Mouse (Mus musculus) Patski (cell line): ENCODE data around the gene Cstf2t. TPM values are rescaled to one million over a fixed set of nuclear protein-coding genes. Genes with fewer than 3 reads are reported as not detected.

ENCODE experiments used
- ATAC-seq: fragments of 100-300 bp; one replicate; pipeline ENCODE4 v1.8.0; 2021
- CTCF ChIA-PET: fragments of 350-600 bp; sonication (Branson Sonifier 250); formaldehyde crosslinking; loops from one replicate; lab custom pipeline; 2022; ENCODE audit warnings: inconsistent platforms; lab: Charles Lee
- POLR2A ChIA-PET: fragments of 350-600 bp; sonication (Branson Sonifier 250); formaldehyde crosslinking; loops from one replicate; lab custom pipeline; 2022; ENCODE audit warnings: antibody characterized with exemption, inconsistent platforms; lab: Charles Lee
- DNase-seq: peaks from one replicate; pipeline ENCODE4 v3.0.0-alpha.2; 2011; ENCODE audit warnings: low read depth, low spot score
- H3K27me3 ChIP-seq: fragments of 371-371 bp; one replicate; pipeline ENCODE4 v1.5.1; 2021
- CTCF ChIP-seq: fragments of 100-300 bp; IDR thresholded peaks from one replicate; pipeline ENCODE4 v1.5.1; 2021
- in situ Hi-C: fragments of 300-500 bp; cut with MboI; formaldehyde crosslinking; loops from 3 replicates; pipeline ENCODE4 v1.11.1; 2018; ENCODE audit warnings: low pct_unique_long_range_greater_than_20kb, mixed read lengths
- polyA plus RNA-seq: library from polyadenylated mRNA; unstranded; gene quantifications from one replicate; pipeline ENCODE4 v1.2.3, GENCODE M21; 2021

The Cstf2t gene
- 38.3 TPM for polyA plus RNA-seq

DNA sequence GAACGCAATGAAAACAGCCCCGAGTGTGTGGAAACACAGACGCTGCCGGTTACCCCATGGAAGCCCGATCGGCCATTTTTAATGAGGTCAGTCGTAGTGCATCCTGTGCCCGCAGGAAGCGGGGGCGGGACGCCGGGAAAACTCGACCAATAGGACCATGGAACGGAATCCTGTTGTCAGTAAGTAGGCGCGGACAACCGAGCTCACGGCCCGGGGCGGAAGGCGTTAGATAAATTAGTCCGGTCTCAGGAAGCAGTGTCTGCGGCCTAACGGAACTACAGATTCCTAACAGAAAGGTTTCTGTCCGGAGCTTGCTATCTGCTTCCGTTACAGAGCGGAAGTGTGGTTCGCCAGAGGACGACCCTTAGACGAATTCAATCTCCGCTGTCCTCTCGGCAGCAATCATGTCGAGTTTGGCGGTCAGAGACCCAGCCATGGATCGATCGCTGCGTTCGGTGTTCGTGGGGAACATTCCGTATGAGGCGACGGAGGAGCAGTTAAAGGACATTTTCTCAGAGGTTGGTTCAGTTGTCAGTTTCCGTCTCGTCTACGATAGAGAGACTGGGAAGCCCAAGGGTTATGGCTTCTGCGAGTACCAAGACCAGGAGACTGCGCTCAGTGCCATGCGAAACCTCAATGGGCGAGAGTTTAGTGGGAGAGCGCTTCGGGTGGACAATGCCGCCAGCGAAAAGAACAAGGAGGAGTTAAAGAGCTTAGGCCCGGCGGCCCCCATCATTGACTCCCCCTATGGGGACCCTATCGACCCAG, at the start of gene Cstf2t:
Gene Cstf2t (plus strand): TSS at position 176 of the 768 bp plus-strand sequence.
- peaks cover 32% of the 10 kb centered on the region for H3K27me3 ChIP-seq
- ATAC-seq (peak; percentile 100), DNase-seq (peak; percentile 94)
- CTCF ChIA-PET: interaction anchor here (1.2 to 2.0 kb wide), 2 partner anchors 10 to 24 kb away, joined by 4 to 5 read pairs; no protein-coding TSS in a partner anchor
- in situ Hi-C loops: no loop called here
- POLR2A ChIA-PET: interaction anchor here (0.8 kb wide), 1 partner anchor 30 kb away, joined by 4 read pairs; no protein-coding TSS in a partner anchor
- TF ChIP-seq CTCF: no peak

DNA sequence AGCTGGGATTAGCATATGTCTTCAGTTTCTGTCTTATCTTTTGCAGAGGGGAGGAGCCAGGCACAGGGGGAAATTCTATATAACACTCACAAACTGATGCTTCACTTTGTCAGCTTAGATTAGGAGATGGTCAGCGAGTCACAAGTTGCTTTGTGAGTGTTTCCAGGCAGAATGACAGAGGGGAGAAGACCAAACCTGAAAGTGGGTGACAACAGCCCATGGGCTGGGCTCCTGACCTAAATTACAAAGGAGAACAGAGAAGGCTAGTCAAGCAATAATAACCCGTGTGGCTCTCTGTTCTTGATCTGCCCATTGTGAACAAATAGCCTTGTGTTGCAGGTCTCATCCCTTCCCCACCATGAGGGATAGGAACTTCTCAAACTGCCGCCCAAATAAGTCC, 43.7 kb upstream of the Cstf2t start:
- CTCF ChIA-PET: interaction anchor here (1.2 kb wide), 1 partner anchor 9 kb away, joined by 4 read pairs; no protein-coding TSS in a partner anchor
- DNase-seq (no peak), ATAC-seq (no peak)
- in situ Hi-C loops: no loop called here
- TF ChIP-seq CTCF: no peak
- POLR2A ChIA-PET: no interaction called here
- peaks cover 30% of the 10 kb centered on the region for H3K27me3 ChIP-seq

- H3K27me3 ChIP-seq: peaks cover 28% of the 10 kb centered on the region
- ATAC-seq (no peak), DNase-seq (no peak)
- no peak for TF ChIP-seq CTCF
- POLR2A ChIA-PET: no interaction called here
- CTCF ChIA-PET: no interaction called here
- in situ Hi-C loops: loop anchor here (10.0 kb wide), 1 partner anchor 196 kb away; no protein-coding TSS in a partner anchor
Observed at GRCm38 (mm10) chr19:31040948-31041847, 41.4 kb upstream of the Cstf2t start.

- CTCF ChIA-PET: interaction anchor here (1.8 kb wide), 1 partner anchor 16 kb away, joined by 3 read pairs; no protein-coding TSS in a partner anchor
- no peak for DNase-seq
- in situ Hi-C loops: loop anchor here (10.0 kb wide), 1 partner anchor 202 kb away; no protein-coding TSS in a partner anchor
- peaks cover 25% of the 10 kb centered on the region for H3K27me3 ChIP-seq
- peak; percentile 45 for TF ChIP-seq CTCF
- POLR2A ChIA-PET: interaction anchor here (0.7 kb wide), 1 partner anchor 633 kb away, joined by 4 read pairs; no protein-coding TSS in a partner anchor
- no peak for ATAC-seq
Observed at GRCm38 (mm10) chr19:31046601-31047000, 36.0 kb upstream of the Cstf2t start.

GRCm38 (mm10) chr19:31064740-31065139, 17.9 kb upstream of the Cstf2t start:
- no peak for TF ChIP-seq CTCF
- in situ Hi-C loops: no loop called here
- POLR2A ChIA-PET: interaction anchor here (0.6 kb wide), 1 partner anchor 844 kb away, joined by 3 read pairs; no protein-coding TSS in a partner anchor
- DNase-seq (no peak), ATAC-seq (no peak)
- CTCF ChIA-PET: no interaction called here
- H3K27me3 ChIP-seq: peaks cover 75% of the 10 kb centered on the region

DNA sequence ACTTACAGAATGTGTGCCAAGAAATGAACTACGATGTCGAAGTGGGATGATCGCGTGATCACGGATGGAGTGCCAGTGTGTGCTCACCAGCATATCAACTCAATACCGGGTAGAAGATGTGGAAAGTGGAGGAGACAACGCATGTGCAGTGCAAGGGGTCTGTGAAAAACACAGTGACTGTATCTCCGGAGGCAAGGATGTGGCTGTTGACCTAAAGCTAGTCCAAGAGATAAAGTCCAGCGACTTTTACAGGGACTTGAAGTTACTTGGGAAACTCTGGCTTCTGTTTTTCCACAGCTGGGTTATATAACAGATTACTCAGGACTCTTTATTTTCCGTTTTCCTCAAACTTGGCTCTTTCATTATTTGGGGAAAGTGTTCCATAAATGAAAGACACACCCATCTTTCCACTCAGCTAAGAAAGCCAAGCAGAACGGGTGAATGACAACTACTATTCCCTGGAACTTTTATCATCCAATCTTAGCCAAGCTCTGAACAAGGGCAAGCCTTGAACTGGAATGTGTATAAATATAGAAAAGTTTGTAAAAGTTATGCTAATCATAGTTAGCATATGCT, 17.3 kb upstream of the Cstf2t start:
- CTCF ChIA-PET: no interaction called here
- POLR2A ChIA-PET: no interaction called here
- no peak for ATAC-seq

GRCm38 (mm10) chr19:31073959-31074716, 8.5 kb upstream of the Cstf2t start:
- ChIA-PET CTCF (no interaction called here), POLR2A (no interaction called here)
- ATAC-seq: no peak
- no peak for TF ChIP-seq CTCF
- in situ Hi-C loops: no loop called here
- peaks cover 74% of the 10 kb centered on the region for H3K27me3 ChIP-seq
- DNase-seq: no peak

More for the DNA sequence above, 17.3 kb upstream of the Cstf2t start:
- no peak for TF ChIP-seq CTCF
- DNase-seq: no peak
- peaks cover 78% of the 10 kb centered on the region for H3K27me3 ChIP-seq
- in situ Hi-C loops: no loop called here

DNA sequence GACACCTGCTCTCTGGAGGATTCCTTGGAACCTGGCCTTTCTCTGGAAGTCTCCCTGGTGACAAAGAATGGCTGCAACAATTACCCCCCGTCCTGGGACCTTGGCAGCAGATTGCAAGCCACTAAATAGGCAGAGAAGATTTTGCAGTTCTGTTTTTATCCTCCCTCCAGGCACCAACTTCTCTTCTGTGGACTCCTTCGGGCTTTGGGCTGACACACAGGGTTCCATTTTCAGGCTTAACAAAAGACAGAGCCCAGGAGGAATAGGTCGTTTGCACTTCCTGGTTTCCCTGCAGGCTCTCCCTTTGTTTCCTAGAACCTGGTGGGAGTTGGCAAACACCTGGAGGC, 7.9 kb upstream of the Cstf2t start:
- ATAC-seq (no peak), DNase-seq (no peak)
- POLR2A ChIA-PET: no interaction called here
- in situ Hi-C loops: no loop called here
- H3K27me3 ChIP-seq: peaks cover 74% of the 10 kb centered on the region
- no peak for TF ChIP-seq CTCF
- CTCF ChIA-PET: no interaction called here

GRCm38 (mm10) chr19:31076106-31076505, 6.5 kb upstream of the Cstf2t start:
- ChIA-PET POLR2A (no interaction called here), CTCF (no interaction called here)
- TF ChIP-seq CTCF: no peak
- DNase-seq (no peak), ATAC-seq (no peak)
- peaks cover 82% of the 10 kb centered on the region for H3K27me3 ChIP-seq
- in situ Hi-C loops: no loop called here
